ENCODE assay signal across 17 mouse cellular contexts in the genomic region with DNA sequence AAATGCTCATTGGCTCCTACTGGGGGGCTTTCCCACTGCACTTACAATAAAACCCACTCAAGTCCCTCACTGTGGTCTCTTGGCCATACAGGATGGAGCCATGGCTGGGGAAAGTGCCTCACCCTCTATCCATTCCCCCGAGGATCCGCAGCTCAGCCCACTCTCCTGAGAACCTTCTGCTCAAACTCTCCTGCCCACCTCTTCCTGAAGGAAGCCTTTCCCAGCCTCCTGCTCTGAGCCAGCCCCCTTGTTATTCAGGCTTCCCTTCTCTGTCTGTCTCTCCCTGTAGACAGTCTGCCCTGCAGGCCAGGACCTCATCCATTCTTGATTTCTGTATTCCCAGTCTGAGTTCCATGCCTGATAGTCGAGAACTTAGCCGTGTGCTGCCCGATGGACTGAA. TPM values are rescaled to one million over a fixed set of nuclear protein-coding genes. Genes with fewer than 3 reads are reported as not detected.
DNase-seq lines count a peak whose midpoint lies in the region; ATAC-seq and TF ChIP-seq lines count a peak whose summit lies in the region.
"Had no signal": no experiment of that assay in that cellular context is flagged by ENCODE, and none has a peak within 500 bp of the region (broad histone marks: within the 10 kb centered on the region; RNA-seq: fewer than 3 reads in every experiment).

No protein-coding gene starts in this region.

- no peak for ATAC-seq in heart, embryonic 14.5 days (ENCODE audit: insufficient number of reproducible peaks, insufficient read depth, low FRiP score, low read depth)
- no peak for ATAC-seq in heart, embryonic 12.5 days (ENCODE audit: insufficient number of reproducible peaks, low FRiP score)
- ATAC-seq in lung, embryonic 15.5 days (ENCODE audit: borderline replicate concordance, extremely low read depth, low FRiP score, low TSS enrichment) = no peak
- ATAC-seq in stomach, embryonic 14.5 days (ENCODE audit: insufficient number of reproducible peaks, insufficient read depth, low FRiP score, low read depth) = no peak
- no peak for ATAC-seq in stomach, postnatal 0 days (ENCODE audit: low FRiP score, low TSS enrichment)
- ATAC-seq: forebrain, embryonic 16.5 days; liver, embryonic 12.5 days had no signal

- peaks cover 8% of the 10 kb centered on the region for H3K36me3 ChIP-seq in heart, embryonic 14.5 days (ENCODE audit: control insufficient read depth, insufficient read depth, low read length)
- H3K36me3 ChIP-seq in heart, embryonic 12.5 days = peaks cover 11% of the 10 kb centered on the region
- peaks cover 6% of the 10 kb centered on the region; the same call in 1 of the 2 replicates for H3K36me3 ChIP-seq in lung, embryonic 15.5 days
- peaks cover 6% of the 10 kb centered on the region for H3K36me3 ChIP-seq in stomach, embryonic 14.5 days (ENCODE audit: control insufficient read depth, insufficient read depth, low read length)
- no peaks in the 10 kb centered on the region for H3K36me3 ChIP-seq in stomach, postnatal 0 days (ENCODE audit: control insufficient read depth, insufficient read depth, low read length)

- peaks cover 15 to 21% of the 10 kb centered on the region in 2 experiments for H3K4me1 ChIP-seq in heart, embryonic 14.5 days (ENCODE audit: control insufficient read depth in 2 of 2, insufficient read depth in 2 of 2, low read length in 2 of 2)
- H3K4me1 ChIP-seq in heart, embryonic 12.5 days (replicated peaks) = peaks cover 27% of the 10 kb centered on the region
- H3K4me1 ChIP-seq in lung, embryonic 15.5 days = peaks cover 31% of the 10 kb centered on the region
- H3K4me1 ChIP-seq in stomach, embryonic 14.5 days (ENCODE audit: control insufficient read depth, insufficient read depth, low read length) = peaks cover 21% of the 10 kb centered on the region; the same call in 1 of the 2 replicates
- 0 out of 2 replicates have a peak, but pooled peaks cover 4% of the 10 kb centered on the region for H3K4me1 ChIP-seq in stomach, postnatal 0 days (replicated peaks; ENCODE audit: control insufficient read depth, insufficient read depth)

- H3K9ac ChIP-seq in heart, embryonic 14.5 days (ENCODE audit: low read length) = peak overlapping the region; percentile 38; the same call in 1 of the 2 replicates
- H3K9ac ChIP-seq in heart, embryonic 12.5 days = no peak overlapping the region
- H3K9ac ChIP-seq in lung, embryonic 15.5 days = no peak overlapping the region
- H3K9ac ChIP-seq in stomach, embryonic 14.5 days (replicated peaks; ENCODE audit: low read depth, low read length) = no peak overlapping the region
- H3K9ac ChIP-seq in stomach, postnatal 0 days (ENCODE audit: low read length) = no peak overlapping the region
- H3K9ac ChIP-seq: embryonic facial prominence, embryonic 15.5 days; liver, embryonic 12.5 days had no signal

- TF ChIP-seq EP300 in stomach, postnatal 0 days (optimal IDR thresholded peaks at IDR 0.05) = no peak

- no peaks in the 10 kb centered on the region for H3K27me3 ChIP-seq in heart, embryonic 14.5 days (ENCODE audit: control insufficient read depth, insufficient read depth, low read length)
- H3K27me3 ChIP-seq in heart, embryonic 12.5 days (replicated peaks) = no peaks in the 10 kb centered on the region
- no peaks in the 10 kb centered on the region for H3K27me3 ChIP-seq in lung, embryonic 15.5 days
- H3K27me3 ChIP-seq in stomach, embryonic 14.5 days (ENCODE audit: control insufficient read depth, insufficient read depth, low read length) = no peaks in the 10 kb centered on the region
- no peaks in the 10 kb centered on the region for H3K27me3 ChIP-seq in stomach, postnatal 0 days (ENCODE audit: control insufficient read depth, insufficient read depth, low read length)
- H3K27me3 ChIP-seq: embryonic facial prominence, embryonic 15.5 days; liver, embryonic 12.5 days had no signal

- WGBS in heart, embryonic 14.5 days = 75% methylated on average over 5 of the region's 5 CpGs
- 74% methylated on average over 5 of the region's 5 CpGs for WGBS in heart, embryonic 12.5 days
- 79% methylated on average over 5 of the region's 5 CpGs for WGBS in lung, embryonic 15.5 days
- 75% methylated on average over 5 of the region's 5 CpGs for WGBS in stomach, embryonic 14.5 days
- 72% methylated on average over 5 of the region's 5 CpGs for WGBS in stomach, postnatal 0 days

- no peak overlapping the region for H3K4me3 ChIP-seq in heart, embryonic 14.5 days (ENCODE audit: control insufficient read depth in 1 of 2, insufficient read depth in 1 of 2, low read depth in 1 of 2, low read length in 2 of 2)
- H3K4me3 ChIP-seq in heart, embryonic 12.5 days = no peak overlapping the region
- no peak overlapping the region for H3K4me3 ChIP-seq in lung, embryonic 15.5 days
- no peak overlapping the region for H3K4me3 ChIP-seq in stomach, embryonic 14.5 days (ENCODE audit: low read depth, low read length)
- no peak overlapping the region for H3K4me3 ChIP-seq in stomach, postnatal 0 days (ENCODE audit: low read depth, low read length)
- H3K4me3 ChIP-seq: liver, embryonic 12.5 days had no signal

- H3K27ac ChIP-seq in heart, embryonic 14.5 days (replicated peaks in 1 of 2; ENCODE audit: control insufficient read depth in 1 of 2, insufficient read depth in 1 of 2, low read depth in 2 of 2, low read length in 2 of 2) = no peak overlapping the region
- no peak overlapping the region for H3K27ac ChIP-seq in heart, embryonic 12.5 days (ENCODE audit: poor library complexity, severe bottlenecking)
- H3K27ac ChIP-seq in lung, embryonic 15.5 days = no peak overlapping the region
- H3K27ac ChIP-seq in stomach, embryonic 14.5 days (ENCODE audit: low read length) = no peak overlapping the region
- no peak overlapping the region for H3K27ac ChIP-seq in stomach, postnatal 0 days (replicated peaks)
- H3K27ac ChIP-seq: embryonic facial prominence, embryonic 15.5 days; liver, embryonic 12.5 days had no signal

- H3K9me3 ChIP-seq in heart, embryonic 14.5 days (ENCODE audit: control insufficient read depth, low read length) = no peaks in the 10 kb centered on the region
- H3K9me3 ChIP-seq in heart, embryonic 12.5 days (replicated peaks) = no peaks in the 10 kb centered on the region
- no peaks in the 10 kb centered on the region for H3K9me3 ChIP-seq in lung, embryonic 15.5 days
- no peaks in the 10 kb centered on the region for H3K9me3 ChIP-seq in stomach, embryonic 14.5 days (ENCODE audit: control insufficient read depth, low read depth, low read length)
- no peaks in the 10 kb centered on the region for H3K9me3 ChIP-seq in stomach, postnatal 0 days (ENCODE audit: control insufficient read depth, low read length)
- H3K9me3 ChIP-seq: embryonic facial prominence, embryonic 15.5 days; liver, embryonic 12.5 days had no signal

- no peak overlapping the region for H3K4me2 ChIP-seq in heart, embryonic 14.5 days (ENCODE audit: low read length)
- H3K4me2 ChIP-seq in heart, embryonic 12.5 days = no peak overlapping the region
- 0 out of 2 replicates have a peak overlapping the region, but pooled peaks have one; percentile 2 for H3K4me2 ChIP-seq in lung, embryonic 15.5 days
- H3K4me2 ChIP-seq in stomach, embryonic 14.5 days (replicated peaks; ENCODE audit: low read depth, low read length) = peak overlapping the region; percentile 76; the same call in 1 of the 2 replicates
- H3K4me2 ChIP-seq in stomach, postnatal 0 days (replicated peaks; ENCODE audit: low read depth) = no peak overlapping the region
- H3K4me2 ChIP-seq: liver, embryonic 12.5 days had no signal

- no peak for DNase-seq in lung, postnatal 36 days
- DNase-seq in stomach, postnatal 0 days (ENCODE audit: low spot score) = no peak
- DNase-seq in T-cell, adult 2 months (ENCODE audit: low spot score) = no peak
- DNase-seq: cerebellum, adult 11-12 months; gastrocnemius, postnatal 14 days; heart, postnatal 4 days; kidney, adult 8-10 months; lung, postnatal 10 days; thymus, adult 18-20 months had no signal

- TF ChIP-seq CTCF in stomach, postnatal 0 days (IDR thresholded peaks at IDR 0.05; ENCODE audit: low read depth) = no peak

RNA-seq across cellular contexts. Expression of a gene that starts 2.3 kb away (rescaled TPM):
- polyA plus RNA-seq in heart, embryonic 14.5 days (2014; fragmentation: Nextera tagmentation; extraction: Ambion mirVana) = 10.4 and 13.8 TPM in 2 replicates
- polyA plus RNA-seq in heart, embryonic 12.5 days (2016; fragmentation: Nextera tagmentation; extraction: Ambion mirVana) = 16.4 and 17.8 TPM in 2 replicates
- 23.2 and 23.4 TPM in 2 replicates for polyA plus RNA-seq in lung, embryonic 15.5 days (2015; fragmentation: Nextera tagmentation; extraction: Ambion mirVana)
- 20.5 and 22.9 TPM in 2 replicates for polyA plus RNA-seq in stomach, embryonic 14.5 days (2014; fragmentation: Nextera tagmentation; extraction: Ambion mirVana)
- polyA plus RNA-seq in stomach, postnatal 0 days (2015; fragmentation: Nextera tagmentation; extraction: Ambion mirVana) = 8.4 and 8.6 TPM in 2 replicates

RNA-seq across cellular contexts. Expression of a gene that starts 21.2 kb away (rescaled TPM):
- polyA plus RNA-seq in heart, embryonic 14.5 days (2014; fragmentation: Nextera tagmentation; extraction: Ambion mirVana) = 10.2 and 11.7 TPM in 2 replicates
- polyA plus RNA-seq in heart, embryonic 12.5 days (2016; fragmentation: Nextera tagmentation; extraction: Ambion mirVana) = 15.3 and 15.9 TPM in 2 replicates
- polyA plus RNA-seq in lung, embryonic 15.5 days (2015; fragmentation: Nextera tagmentation; extraction: Ambion mirVana) = 24.8 and 26.2 TPM in 2 replicates
- polyA plus RNA-seq in stomach, embryonic 14.5 days (2014; fragmentation: Nextera tagmentation; extraction: Ambion mirVana) = 20.7 and 20.9 TPM in 2 replicates
- polyA plus RNA-seq in stomach, postnatal 0 days (2015; fragmentation: Nextera tagmentation; extraction: Ambion mirVana) = 2.7 and 3.4 TPM in 2 replicates

RNA-seq across cellular contexts. Expression of a gene that starts 21.4 kb away (rescaled TPM):
- 131 and 147 TPM in 2 replicates for polyA plus RNA-seq in heart, embryonic 14.5 days (2014; fragmentation: Nextera tagmentation; extraction: Ambion mirVana)
- polyA plus RNA-seq in heart, embryonic 12.5 days (2016; fragmentation: Nextera tagmentation; extraction: Ambion mirVana) = 123 and 128 TPM in 2 replicates
- polyA plus RNA-seq in lung, embryonic 15.5 days (2015; fragmentation: Nextera tagmentation; extraction: Ambion mirVana) = 136 and 139 TPM in 2 replicates
- 148 and 149 TPM in 2 replicates for polyA plus RNA-seq in stomach, embryonic 14.5 days (2014; fragmentation: Nextera tagmentation; extraction: Ambion mirVana)
- 123 and 124 TPM in 2 replicates for polyA plus RNA-seq in stomach, postnatal 0 days (2015; fragmentation: Nextera tagmentation; extraction: Ambion mirVana)

RNA-seq across cellular contexts. Expression of a gene that starts 29.3 kb away (rescaled TPM):
- polyA plus RNA-seq in heart, embryonic 14.5 days (2014; fragmentation: Nextera tagmentation; extraction: Ambion mirVana) = not detected in 2 replicates
- not detected in 2 replicates for polyA plus RNA-seq in heart, embryonic 12.5 days (2016; fragmentation: Nextera tagmentation; extraction: Ambion mirVana)
- 0.98 and 1.3 TPM in 2 replicates for polyA plus RNA-seq in lung, embryonic 15.5 days (2015; fragmentation: Nextera tagmentation; extraction: Ambion mirVana)
- 2.3 and 2.9 TPM in 2 replicates for polyA plus RNA-seq in stomach, embryonic 14.5 days (2014; fragmentation: Nextera tagmentation; extraction: Ambion mirVana)
- polyA plus RNA-seq in stomach, postnatal 0 days (2015; fragmentation: Nextera tagmentation; extraction: Ambion mirVana) = 0.11 and 0.15 TPM in 2 replicates
- polyA plus RNA-seq: C2C12; forebrain, embryonic 16.5 days; liver, embryonic 12.5 days had no signal

RNA-seq across cellular contexts. Expression of a gene that starts 45.4 kb away (rescaled TPM):
- 104 and 110 TPM in 2 replicates for polyA plus RNA-seq in heart, embryonic 14.5 days (2014; fragmentation: Nextera tagmentation; extraction: Ambion mirVana)
- 178 and 180 TPM in 2 replicates for polyA plus RNA-seq in heart, embryonic 12.5 days (2016; fragmentation: Nextera tagmentation; extraction: Ambion mirVana)
- 198 and 205 TPM in 2 replicates for polyA plus RNA-seq in lung, embryonic 15.5 days (2015; fragmentation: Nextera tagmentation; extraction: Ambion mirVana)
- polyA plus RNA-seq in stomach, embryonic 14.5 days (2014; fragmentation: Nextera tagmentation; extraction: Ambion mirVana) = 147 and 157 TPM in 2 replicates
- 101 and 109 TPM in 2 replicates for polyA plus RNA-seq in stomach, postnatal 0 days (2015; fragmentation: Nextera tagmentation; extraction: Ambion mirVana)

Comparison
In these comparisons a context has a peak if more than half of its experiments do, and no peak if none do; other contexts are left out.
1. H3K4me2 ChIP-seq: peak in lung, embryonic 15.5 days (single experiment) and stomach, embryonic 14.5 days (single experiment); none in heart, embryonic 14.5 days (single experiment), heart, embryonic 12.5 days (single experiment) and stomach, postnatal 0 days (single experiment).